Mouse (Mus musculus) liver, embryonic 12.5 days (tissue): ENCODE data around the gene 4933424G06Rik. TPM values are rescaled to one million over a fixed set of nuclear protein-coding genes. Genes with fewer than 3 reads are reported as not detected.
A peak's percentile ranks its signal among the peaks of the same experiment; 100 is the strongest.

Experiments
- ATAC-seq: fragments of 200-750 bp; cut with Nextera tagmentation; 2 replicates; pipeline ENCODE4 v1.8.0; 2017; ENCODE audit warnings: moderate number of reproducible peaks, mild to moderate bottlenecking, moderate library complexity
- H3K27ac ChIP-seq: fragments of 300-500 bp; sonication (generic); 2 replicates; pipeline ENCODE4 v1.5.1; 2016; ENCODE audit warnings: mild to moderate bottlenecking
- H3K27me3 ChIP-seq: fragments of 300-500 bp; sonication (generic); replicated peaks from 2 replicates; pipeline ENCODE4 v1.6.1; 2016; ENCODE audit warnings: mild to moderate bottlenecking, moderate library complexity
- H3K36me3 ChIP-seq: fragments of 300-500 bp; sonication (generic); 2 replicates; pipeline ENCODE4 v1.6.1; 2016; ENCODE audit warnings: mild to moderate bottlenecking, moderate library complexity
- H3K4me1 ChIP-seq: fragments of 300-500 bp; sonication (generic); 2 replicates; pipeline ENCODE4 v1.6.1; 2016
- H3K4me2 ChIP-seq: fragments of 300-500 bp; sonication (generic); 2 replicates; pipeline ENCODE4 v1.6.1; 2016; ENCODE audit warnings: mild to moderate bottlenecking, moderate library complexity
- H3K4me3 ChIP-seq: fragments of 300-500 bp; sonication (generic); 2 replicates; pipeline ENCODE4 v1.5.1; 2016; ENCODE audit warnings: mild to moderate bottlenecking, moderate library complexity
- H3K9ac ChIP-seq: fragments of 300-500 bp; sonication (generic); 2 replicates; pipeline ENCODE4 v1.6.1; 2016; ENCODE audit warnings: mild to moderate bottlenecking, moderate library complexity
- H3K9me3 ChIP-seq: fragments of 300-500 bp; sonication (generic); replicated peaks from 2 replicates; pipeline ENCODE4 v1.6.1; 2016; ENCODE audit warnings: mild to moderate bottlenecking, moderate library complexity
- WGBS: fragments of 180-500 bp; shearing (Covaris S2); methylation state at CpG from one replicate; pipeline ENCODE4 v1.1.7; 2016; ENCODE audit not compliant: insufficient replicate concordance; 5-methylcytosine and 5-hydroxymethylcytosine counted together
- polyA plus RNA-seq: library from polyadenylated mRNA; unstranded; fragments of >200 nt; fragmentation: Nextera tagmentation; extraction: Ambion mirVana; gene quantifications from 2 replicates; pipeline ENCODE4 v1.2.1, GENCODE M21; 2016

Gene 4933424G06Rik
- polyA plus RNA-seq, 1 experiment from 2014 or later, result 0.11 TPM

GRCm38 (mm10) chr1:36758553-36758952 is 48.6 kb downstream of the 4933424G06Rik start:
- H3K27me3 ChIP-seq, result peaks cover 7% of the 10 kb centered on the region
- no peak for ATAC-seq
- H3K4me3 ChIP-seq, result no peak overlapping the region
- H3K27ac ChIP-seq, result no peak overlapping the region
- WGBS, result 77% methylated on average over 9 of the region's 9 CpGs
- H3K9me3 ChIP-seq, result no peaks in the 10 kb centered on the region
- H3K9ac ChIP-seq, result no peak overlapping the region
- H3K4me2 ChIP-seq, result no peak overlapping the region
- H3K4me1 ChIP-seq, result peaks cover 5% of the 10 kb centered on the region; the same call in 1 of the 2 replicates
- H3K36me3 ChIP-seq, result no peaks in the 10 kb centered on the region

- Histone ChIP-seq H3K4me1 (peaks cover 4% of the 10 kb centered on the region; the same call in 1 of the 2 replicates), H3K4me3 (no peak overlapping the region), H3K9me3 (no peaks in the 10 kb centered on the region), H3K27me3 (peaks cover 7% of the 10 kb centered on the region), H3K9ac (no peak overlapping the region), H3K36me3 (no peaks in the 10 kb centered on the region), H3K4me2 (no peak overlapping the region), H3K27ac (no peak overlapping the region)
- 73% methylated on average over 18 of the region's 18 CpGs for WGBS
- no peak for ATAC-seq
Observed at GRCm38 (mm10) chr1:36759076-36759475, 49.1 kb downstream of the 4933424G06Rik start.

GRCm38 (mm10) chr1:36760401-36760800 is 50.5 kb downstream of the 4933424G06Rik start:
- Histone ChIP-seq H3K9me3 (no peaks in the 10 kb centered on the region), H3K27me3 (peaks cover 5% of the 10 kb centered on the region), H3K36me3 (no peaks in the 10 kb centered on the region), H3K9ac (no peak overlapping the region), H3K4me2 (no peak overlapping the region), H3K4me3 (no peak overlapping the region), H3K27ac (no peak overlapping the region), H3K4me1 (no peaks in the 10 kb centered on the region)
- 55% methylated on average over 9 of the region's 9 CpGs for WGBS
- ATAC-seq, result no peak

GRCm38 (mm10) chr1:36761061-36761460 is 51.1 kb downstream of the 4933424G06Rik start:
- Histone ChIP-seq H3K36me3 (no peaks in the 10 kb centered on the region), H3K9me3 (no peaks in the 10 kb centered on the region), H3K27ac (no peak overlapping the region), H3K27me3 (peaks cover 4% of the 10 kb centered on the region), H3K4me2 (no peak overlapping the region), H3K4me3 (no peak overlapping the region), H3K9ac (no peak overlapping the region), H3K4me1 (no peaks in the 10 kb centered on the region)
- no peak for ATAC-seq
- 61% methylated on average over 8 of the region's 8 CpGs for WGBS

GRCm38 (mm10) chr1:36761568-36761967 is 51.6 kb downstream of the 4933424G06Rik start, which contains the start of gene Zap70:
Zap70 (plus strand) TSS chr1:36761798.
- 67% methylated on average over 11 of the region's 11 CpGs for WGBS
- H3K36me3 ChIP-seq, result no peaks in the 10 kb centered on the region
- no peak within 1 kb of the TSS for H3K4me2 ChIP-seq
- no peaks in the 10 kb centered on the region for H3K27me3 ChIP-seq
- no peak within 1 kb of the TSS for H3K27ac ChIP-seq
- H3K9ac ChIP-seq, result no peak within 1 kb of the TSS
- H3K9me3 ChIP-seq, result no peaks in the 10 kb centered on the region
- no peaks in the 10 kb centered on the region for H3K4me1 ChIP-seq
- no peak for ATAC-seq
- no peak within 1 kb of the TSS for H3K4me3 ChIP-seq

GRCm38 (mm10) chr1:36766431-36767205 is 56.7 kb downstream of the 4933424G06Rik start:
- Histone ChIP-seq H3K36me3 (no peaks in the 10 kb centered on the region), H3K4me1 (peaks cover 8% of the 10 kb centered on the region; the same call in 1 of the 2 replicates), H3K9me3 (no peaks in the 10 kb centered on the region), H3K27ac (no peak overlapping the region), H3K9ac (no peak overlapping the region), H3K27me3 (peaks cover 19% of the 10 kb centered on the region), H3K4me3 (no peak overlapping the region), H3K4me2 (no peak overlapping the region)
- ATAC-seq, result no peak
- WGBS, result 25% methylated on average over 4 of the region's 4 CpGs

- ATAC-seq, result no peak
- H3K27ac ChIP-seq, result no peak overlapping the region
- no peak overlapping the region for H3K4me3 ChIP-seq
- peaks cover 8% of the 10 kb centered on the region; the same call in 1 of the 2 replicates for H3K4me1 ChIP-seq
- no peak overlapping the region for H3K9ac ChIP-seq
- H3K4me2 ChIP-seq, result no peak overlapping the region
- WGBS, result 43% methylated on average over 10 of the region's 10 CpGs
- H3K27me3 ChIP-seq, result peaks cover 22% of the 10 kb centered on the region
- no peaks in the 10 kb centered on the region for H3K9me3 ChIP-seq
- no peaks in the 10 kb centered on the region for H3K36me3 ChIP-seq
Observed at GRCm38 (mm10) chr1:36767321-36767720, 57.4 kb downstream of the 4933424G06Rik start.

- H3K4me2 ChIP-seq, result no peak overlapping the region
- peaks cover 8% of the 10 kb centered on the region; the same call in 1 of the 2 replicates for H3K4me1 ChIP-seq
- H3K4me3 ChIP-seq, result no peak overlapping the region
- no peaks in the 10 kb centered on the region for H3K9me3 ChIP-seq
- 67% methylated on average over 5 of the region's 5 CpGs for WGBS
- no peak for ATAC-seq
- no peak overlapping the region for H3K9ac ChIP-seq
- no peak overlapping the region for H3K27ac ChIP-seq
- H3K36me3 ChIP-seq, result no peaks in the 10 kb centered on the region
- H3K27me3 ChIP-seq, result peaks cover 22% of the 10 kb centered on the region
Observed at GRCm38 (mm10) chr1:36768786-36769185, 58.8 kb downstream of the 4933424G06Rik start.

- H3K27me3 ChIP-seq, result peaks cover 22% of the 10 kb centered on the region
- no peak overlapping the region for H3K9ac ChIP-seq
- peaks cover 8% of the 10 kb centered on the region; the same call in 1 of the 2 replicates for H3K4me1 ChIP-seq
- H3K4me2 ChIP-seq, result no peak overlapping the region
- no peak for ATAC-seq
- H3K9me3 ChIP-seq, result no peaks in the 10 kb centered on the region
- no peaks in the 10 kb centered on the region for H3K36me3 ChIP-seq
- 63% methylated on average over 1 of the region's 1 CpGs for WGBS
- H3K4me3 ChIP-seq, result no peak overlapping the region
- H3K27ac ChIP-seq, result no peak overlapping the region
Observed at GRCm38 (mm10) chr1:36769951-36770350, 60.0 kb downstream of the 4933424G06Rik start.

GRCm38 (mm10) chr1:36770998-36771397 is 61.0 kb downstream of the 4933424G06Rik start:
- H3K36me3 ChIP-seq, result no peaks in the 10 kb centered on the region
- no peak overlapping the region for H3K9ac ChIP-seq
- no peak for ATAC-seq
- H3K27ac ChIP-seq, result no peak overlapping the region
- peaks cover 8% of the 10 kb centered on the region; the same call in 1 of the 2 replicates for H3K4me1 ChIP-seq
- peak overlapping the region; percentile 26 for H3K4me3 ChIP-seq
- 14% methylated on average over 27 of the region's 27 CpGs for WGBS
- peaks cover 22% of the 10 kb centered on the region for H3K27me3 ChIP-seq
- peak overlapping the region; percentile 50 for H3K4me2 ChIP-seq
- H3K9me3 ChIP-seq, result no peaks in the 10 kb centered on the region

GRCm38 (mm10) chr1:36772198-36772934 is 62.4 kb downstream of the 4933424G06Rik start:
- no peaks in the 10 kb centered on the region for H3K36me3 ChIP-seq
- H3K27me3 ChIP-seq, result peaks cover 22% of the 10 kb centered on the region
- H3K27ac ChIP-seq, result no peak overlapping the region
- H3K9ac ChIP-seq, result no peak overlapping the region
- ATAC-seq, result no peak
- no peaks in the 10 kb centered on the region for H3K9me3 ChIP-seq
- peaks cover 6% of the 10 kb centered on the region; the same call in 1 of the 2 replicates for H3K4me1 ChIP-seq
- no peak overlapping the region for H3K4me2 ChIP-seq
- H3K4me3 ChIP-seq, result no peak overlapping the region
- WGBS, result 67% methylated on average over 9 of the region's 9 CpGs

- 80% methylated on average over 13 of the region's 13 CpGs for whole genome bisulfite sequencing
- H3K4me1 ChIP-seq, result peaks cover 22% of the 10 kb centered on the region
Observed at GRCm38 (mm10) chr1:36780793-36781192, 70.8 kb downstream of the 4933424G06Rik start.

More at GRCm38 (mm10) chr1:36780793-36781192, 70.8 kb downstream of the 4933424G06Rik start:
- ATAC-seq, result no peak
- H3K4me2 ChIP-seq, result no peak overlapping the region
- peaks cover 21% of the 10 kb centered on the region for H3K27me3 ChIP-seq
- H3K36me3 ChIP-seq, result no peaks in the 10 kb centered on the region
- H3K9ac ChIP-seq, result no peak overlapping the region
- no peaks in the 10 kb centered on the region for H3K9me3 ChIP-seq
- H3K27ac ChIP-seq, result no peak overlapping the region
- no peak overlapping the region for H3K4me3 ChIP-seq
